Mouse (Mus musculus) cerebellum, adult 2 months (tissue): ENCODE measurements at regions not wholly inside any gene's neighbourhood (a gene's known extent, or its start where the extent isn't known, plus 50 kb on each side); places are given as distances from the start of the nearest gene placed in this dataset.

Experiments used
- CTCF ChIP-seq: fragments of 200-500 bp; IDR thresholded peaks from 2 replicates; pipeline ENCODE4 v1.5.1; 2011; ENCODE audit warnings: low read depth, mild to moderate bottlenecking, control low read depth, low read length, moderate library complexity, borderline replicate concordance; ENCODE audit not compliant: insufficient read depth
- POLR2A ChIP-seq: fragments of 200-500 bp; IDR thresholded peaks from 2 replicates; pipeline ENCODE4 v1.6.1; 2011; ENCODE audit warnings: low read length, control low read depth, borderline replicate concordance; ENCODE audit not compliant: insufficient read depth

DNA sequence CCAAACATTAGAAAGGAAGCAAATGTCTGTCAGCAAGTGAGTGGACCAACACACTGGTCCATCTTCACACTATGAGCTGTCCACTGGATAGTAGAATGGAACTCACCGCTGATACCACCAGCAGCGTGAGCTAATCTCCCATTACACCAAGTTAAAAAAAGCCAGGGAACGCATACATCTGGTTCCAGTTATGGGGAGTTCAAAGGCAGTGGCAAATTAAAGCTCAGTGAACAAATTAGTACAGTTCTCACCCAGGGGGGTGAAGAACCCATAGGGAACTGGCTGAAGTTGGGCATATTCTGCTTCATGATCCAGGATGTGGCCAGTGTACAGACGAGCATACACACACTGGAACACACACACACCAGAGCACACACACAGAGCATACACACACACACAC is 105.0 kb upstream of the Adpgk start:
- no peak for TF ChIP-seq POLR2A
- TF ChIP-seq CTCF = no peak
